Mouse (Mus musculus) cerebellum, adult 2 months (tissue): ENCODE results near the gene Cenpe. TPM values are rescaled to one million over a fixed set of nuclear protein-coding genes. Genes with fewer than 3 reads are reported as not detected.

Source experiments
- DNase-seq, 2 experiments: peaks; one replicate each; pipeline ENCODE4 v3.0.0; 2021
- H3K27ac ChIP-seq: fragments of 200-500 bp; 2 replicates; pipeline ENCODE4 v1.5.1; 2012; ENCODE audit warnings: low read length, control low read depth, inconsistent platforms; ENCODE audit not compliant: insufficient read depth
- H3K27me3 ChIP-seq: fragments of 200-500 bp; 2 replicates; pipeline ENCODE4 v1.6.1; 2012; ENCODE audit warnings: inconsistent platforms, mild to moderate bottlenecking, low read length, moderate library complexity; ENCODE audit not compliant: control insufficient read depth, insufficient read depth
- H3K4me1 ChIP-seq: fragments of 200-500 bp; 2 replicates; pipeline ENCODE4 v1.6.1; 2011; ENCODE audit warnings: low read length; ENCODE audit not compliant: control insufficient read depth, insufficient read depth
- H3K4me3 ChIP-seq: fragments of 200-500 bp; replicated peaks from 2 replicates; pipeline ENCODE3; 2011; ENCODE audit warnings: mild to moderate bottlenecking, low read depth, low read length, control low read depth; ENCODE audit not compliant: insufficient read depth
- CTCF ChIP-seq: fragments of 200-500 bp; IDR thresholded peaks from 2 replicates; pipeline ENCODE4 v1.5.1; 2011; ENCODE audit warnings: low read depth, mild to moderate bottlenecking, control low read depth, low read length, moderate library complexity, borderline replicate concordance; ENCODE audit not compliant: insufficient read depth
- POLR2A ChIP-seq: fragments of 200-500 bp; IDR thresholded peaks from 2 replicates; pipeline ENCODE4 v1.6.1; 2011; ENCODE audit warnings: low read length, control low read depth, borderline replicate concordance; ENCODE audit not compliant: insufficient read depth
- WGBS: fragments of 180-500 bp; shearing (Covaris S2); methylation state at CpG from one replicate; pipeline ENCODE4 v1.1.7; 2018; 5-methylcytosine and 5-hydroxymethylcytosine counted together
- polyA plus RNA-seq: library from polyadenylated mRNA; depleted of rRNA; stranded (reverse); fragments of >200 nt; gene quantifications from 2 replicates; pipeline ENCODE4 v1.2.3, GENCODE M21; 2012

Cenpe gene
- polyA plus RNA-seq, 1 experiment: 0.54 TPM

DNA sequence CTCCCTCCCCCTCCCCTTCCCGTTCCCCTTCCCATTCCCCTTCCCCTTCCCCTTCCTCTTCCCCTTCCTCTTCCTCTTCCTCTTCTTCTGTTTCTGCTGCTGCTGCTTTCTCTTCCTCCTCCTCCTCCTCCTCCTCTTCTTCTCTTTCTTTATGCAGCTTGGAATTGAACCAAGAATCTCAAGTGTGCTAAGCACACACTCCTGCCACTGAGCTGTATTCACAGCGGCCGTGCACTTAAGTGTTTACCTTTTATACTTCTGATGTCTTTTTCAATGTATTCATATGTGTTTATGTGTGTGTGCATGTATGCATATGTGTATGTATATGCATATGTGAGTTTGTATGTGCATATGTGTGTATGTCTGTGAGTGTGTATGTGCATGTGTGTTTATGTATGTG lies 73.5 kb downstream of the Cenpe start:
- Histone ChIP-seq H3K27me3 (no peaks in the 10 kb centered on the region), H3K4me3 (no peak overlapping the region), H3K27ac (no peak overlapping the region), H3K4me1 (no peaks in the 10 kb centered on the region)
- WGBS: 76% methylated on average over 3 of the region's 3 CpGs
- TF ChIP-seq POLR2A (no peak), CTCF (no peak)
- DNase-seq: no peak

DNA sequence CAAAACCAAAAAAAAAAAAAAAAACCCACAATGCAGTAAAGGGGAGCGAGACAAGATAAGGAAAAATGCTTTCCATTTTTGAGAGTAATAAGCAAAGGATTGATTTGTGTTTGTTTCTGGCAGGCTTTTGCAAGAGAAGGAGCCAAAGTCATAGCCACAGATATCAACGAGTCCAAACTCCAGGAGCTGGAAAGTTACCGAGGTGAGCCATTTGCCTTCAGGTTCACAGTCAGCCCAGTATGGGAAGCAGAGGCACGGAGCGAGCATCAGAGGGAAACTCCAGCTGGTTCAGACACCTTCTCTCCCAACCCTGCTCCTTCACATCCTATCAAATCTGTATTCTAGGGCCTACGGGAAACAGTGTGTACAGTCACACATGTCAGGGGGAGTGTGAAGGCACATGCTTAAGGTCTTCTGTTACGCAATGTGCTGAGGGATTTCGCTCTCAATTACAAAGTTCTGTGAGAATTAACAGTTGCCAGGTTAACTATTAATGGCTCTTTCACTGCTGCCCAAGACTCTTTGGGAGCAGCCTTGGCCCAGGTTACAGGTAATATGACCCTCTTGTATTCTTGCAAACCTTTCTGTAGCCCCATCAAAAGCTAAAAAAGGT lies 75.9 kb downstream of the Cenpe start:
- H3K4me1 ChIP-seq: no peaks in the 10 kb centered on the region
- TF ChIP-seq CTCF: no peak
- TF ChIP-seq POLR2A: no peak
- no peak overlapping the region for H3K4me3 ChIP-seq
- H3K27ac ChIP-seq: no peak overlapping the region
- DNase-seq: no peak
- H3K27me3 ChIP-seq: no peaks in the 10 kb centered on the region
- WGBS: 86% methylated on average over 8 of the region's 8 CpGs

DNA sequence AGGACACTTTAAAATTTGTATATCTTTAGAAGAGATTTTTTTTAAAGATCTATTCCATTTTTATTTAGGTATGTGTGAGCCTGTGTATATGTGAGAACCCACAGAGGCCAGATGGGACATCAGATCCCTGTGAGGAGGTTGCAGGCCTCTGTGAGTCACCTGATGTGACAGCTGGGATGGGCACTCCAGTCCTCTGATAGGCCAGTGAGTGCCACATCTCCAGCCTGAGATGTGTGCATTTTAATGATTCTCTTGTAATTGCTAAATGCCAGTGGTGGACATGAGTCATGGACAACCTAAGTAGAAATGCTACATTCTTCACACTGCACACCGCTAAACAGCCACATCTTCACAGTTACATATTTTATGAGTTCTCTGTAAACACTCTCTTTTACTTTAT lies 76.8 kb downstream of the Cenpe start:
- Histone ChIP-seq H3K27ac (no peak overlapping the region), H3K4me1 (no peaks in the 10 kb centered on the region), H3K4me3 (no peak overlapping the region), H3K27me3 (no peaks in the 10 kb centered on the region)
- no peak for DNase-seq
- 91% methylated on average over 1 of the region's 1 CpGs for WGBS
- TF ChIP-seq CTCF: no peak
- TF ChIP-seq POLR2A: no peak

DNA sequence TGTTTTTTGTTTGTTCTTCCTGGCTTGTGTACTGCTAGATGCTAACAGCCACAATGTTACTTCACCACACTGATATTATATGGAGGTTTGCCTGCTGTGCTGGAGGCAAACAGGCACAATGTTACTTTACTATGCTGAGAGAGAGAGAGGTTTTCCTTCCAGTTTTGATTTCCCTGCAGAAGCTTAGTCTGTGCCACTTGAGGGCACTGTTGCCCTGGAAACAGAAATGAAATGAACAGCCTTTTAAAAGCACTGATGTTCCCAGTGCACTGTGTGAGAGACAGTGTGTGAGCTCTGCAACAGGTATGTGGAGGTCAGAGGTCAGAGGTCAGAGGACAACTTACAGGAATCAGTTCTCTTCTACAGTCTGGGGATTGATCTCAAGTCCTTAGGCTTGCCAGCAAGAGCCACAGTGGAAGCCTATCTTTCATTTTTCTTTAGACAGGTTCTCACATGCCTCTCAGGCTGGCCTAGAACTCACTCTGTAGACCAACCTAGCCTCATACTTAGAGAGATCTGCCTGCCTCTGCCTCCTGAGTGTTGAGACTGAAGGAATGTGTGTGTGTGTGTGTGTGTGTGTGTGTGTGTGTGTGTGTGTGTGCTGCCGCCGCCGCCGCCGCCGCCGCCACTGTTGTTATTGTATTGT lies 78.0 kb downstream of the Cenpe start:
- DNase-seq: peak in 1 of 2 experiments; percentile 30
- peak; percentile 58 for TF ChIP-seq CTCF
- no peak for TF ChIP-seq POLR2A
- Histone ChIP-seq H3K27ac (no peak overlapping the region), H3K4me3 (no peak overlapping the region), H3K27me3 (no peaks in the 10 kb centered on the region), H3K4me1 (no peaks in the 10 kb centered on the region)
- WGBS: over 99% methylated on average over 7 of the region's 7 CpGs

DNA sequence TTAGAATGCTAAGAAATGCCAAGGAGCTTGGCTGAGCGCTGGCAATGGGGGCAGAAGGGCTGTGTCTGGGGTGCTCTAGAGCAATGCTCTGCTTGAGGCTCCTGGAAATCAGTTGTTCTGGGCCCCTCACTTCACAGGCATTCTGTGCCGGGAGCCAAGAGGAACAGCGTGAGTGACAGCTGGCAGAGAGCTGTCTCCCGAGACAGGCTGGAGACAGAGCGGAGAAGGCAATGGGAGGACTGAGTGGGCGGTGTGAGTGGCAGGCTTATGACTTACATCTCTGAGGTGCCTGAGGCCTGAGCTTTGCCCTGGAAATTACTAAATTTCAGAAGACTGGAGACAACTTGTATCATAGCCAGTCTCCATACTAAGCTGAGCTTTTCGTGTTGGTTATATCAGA lies 81.4 kb downstream of the Cenpe start:
- DNase-seq: peak in 1 of 2 experiments; percentile 5
- TF ChIP-seq CTCF (no peak), POLR2A (no peak)
- Histone ChIP-seq H3K27me3 (no peaks in the 10 kb centered on the region; the same call in 1 of the 2 replicates), H3K27ac (no peak overlapping the region), H3K4me3 (no peak overlapping the region), H3K4me1 (no peaks in the 10 kb centered on the region)
- 36% methylated on average over 7 of the region's 7 CpGs for WGBS

DNA sequence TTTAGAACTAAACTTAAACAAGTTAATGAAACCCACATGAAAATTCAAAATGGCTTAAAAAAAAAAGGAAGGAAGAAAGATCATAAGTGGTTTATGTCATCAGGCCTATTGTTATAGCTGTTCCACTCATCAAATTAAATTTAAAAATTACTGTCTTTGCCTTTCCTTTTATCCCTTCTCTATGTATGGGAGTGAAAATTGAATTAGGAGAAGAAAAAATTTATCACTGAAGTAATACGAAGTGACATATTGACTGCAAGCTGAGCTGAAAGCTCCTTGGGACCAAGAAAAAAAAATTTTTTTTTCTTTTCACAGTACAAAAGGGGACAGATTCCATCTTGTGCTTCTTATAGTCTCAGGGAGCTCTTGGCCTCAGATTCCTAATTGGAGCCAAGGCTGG lies 83.2 kb downstream of the Cenpe start:
- H3K27me3 ChIP-seq: no peaks in the 10 kb centered on the region; the same call in 1 of the 2 replicates
- H3K27ac ChIP-seq: no peak overlapping the region
- TF ChIP-seq POLR2A (no peak), CTCF (no peak)
- H3K4me3 ChIP-seq: no peak overlapping the region
- 85% methylated on average over 1 of the region's 1 CpGs for WGBS
- no peaks in the 10 kb centered on the region for H3K4me1 ChIP-seq
- no peak for DNase-seq

DNA sequence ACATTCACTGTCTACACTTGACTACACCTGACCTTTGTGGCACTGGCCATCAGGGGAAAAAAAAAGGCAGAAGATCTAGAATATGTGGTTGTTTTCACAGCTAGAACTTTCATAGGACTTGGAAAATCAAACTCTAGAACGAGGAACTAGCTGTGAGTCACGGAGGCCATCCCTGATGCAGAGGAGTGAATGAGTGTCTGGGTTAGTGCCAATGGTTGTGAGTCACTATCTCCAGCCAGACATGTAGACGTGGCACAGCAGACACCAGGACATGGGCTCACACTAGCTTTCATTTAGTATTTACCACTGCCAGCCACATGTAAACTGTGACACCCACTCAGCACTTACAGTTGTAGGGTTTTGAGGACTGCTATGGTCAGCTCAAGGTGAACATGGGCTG lies 86.2 kb downstream of the Cenpe start:
- Histone ChIP-seq H3K27ac (no peak overlapping the region), H3K4me3 (no peak overlapping the region), H3K27me3 (no peaks in the 10 kb centered on the region; the same call in 1 of the 2 replicates), H3K4me1 (no peaks in the 10 kb centered on the region)
- no peak for TF ChIP-seq CTCF
- no peak for TF ChIP-seq POLR2A
- no peak for DNase-seq
- 67% methylated on average over 3 of the region's 3 CpGs for WGBS

DNA sequence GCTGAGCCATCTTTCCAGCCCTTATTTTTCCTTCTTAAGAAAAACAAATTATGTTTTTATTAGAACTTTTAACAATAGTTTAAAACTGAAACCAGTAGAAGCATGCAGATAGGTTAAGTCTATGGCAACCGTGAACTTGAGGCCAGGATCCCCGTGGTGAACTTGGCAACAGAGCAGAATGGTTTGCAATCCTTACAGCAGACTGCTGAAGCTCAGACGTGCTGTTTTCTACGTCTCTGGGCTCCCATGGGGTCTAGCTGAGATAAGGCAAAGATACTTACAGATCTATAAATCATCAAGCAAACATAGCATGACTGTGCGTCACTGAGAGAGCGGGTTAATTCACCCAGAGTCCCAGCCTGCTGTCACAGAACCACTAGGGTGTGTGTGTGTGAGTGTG lies 87.7 kb downstream of the Cenpe start:
- Histone ChIP-seq H3K4me3 (no peak overlapping the region), H3K27ac (no peak overlapping the region), H3K27me3 (no peaks in the 10 kb centered on the region; the same call in 1 of the 2 replicates), H3K4me1 (no peaks in the 10 kb centered on the region)
- 27% methylated on average over 6 of the region's 6 CpGs for WGBS
- TF ChIP-seq POLR2A (no peak), CTCF (no peak)
- DNase-seq: no peak
